Mouse (Mus musculus): ENCODE measurements around the gene Abcb9. TPM values are rescaled to one million over a fixed set of nuclear protein-coding genes. Genes with fewer than 3 reads are reported as not detected.

Gene Abcb9
- total and polyA plus RNA-seq, 2 experiments from 2014 or later: 19.7 to 25.0 TPM

GRCm38 (mm10) chr5:124050095-124051050 lies 45.2 kb downstream of the Abcb9 start:
- Histone ChIP-seq H3K4me1 (ENCODE audit: insufficient read depth) (peaks cover 2% of the 10 kb centered on the region; the same call in 1 of the 2 replicates), H3K9me3 (ENCODE audit: low read length) (no peaks in the 10 kb centered on the region), H3K27me3 (ENCODE audit: insufficient read depth, low read length) (no peaks in the 10 kb centered on the region), H3K27ac (ENCODE audit: low read depth, low read length) (0 out of 2 replicates have a peak overlapping the region, but pooled peaks have one; percentile 22), H3K36me3 (ENCODE audit: insufficient read depth) (no peaks in the 10 kb centered on the region), H3K4me2 (ENCODE audit: low read depth) (no peak overlapping the region), H3K4me3 (ENCODE audit: low read depth, low read length) (no peak overlapping the region), H3K9ac (no peak overlapping the region)
- whole genome bisulfite sequencing: 70% methylated on average over 14 of the region's 14 CpGs
- DNase-seq: no peak
- TF ChIP-seq CTCF (IDR thresholded peaks at IDR 0.05; ENCODE audit: low read depth): no peak
- no peak for ATAC-seq

- no peaks in the 10 kb centered on the region for H3K27me3 ChIP-seq (ENCODE audit: insufficient read depth, low read length)
- H3K4me3 ChIP-seq (ENCODE audit: low read depth, low read length): no peak overlapping the region
- H3K4me1 ChIP-seq (ENCODE audit: insufficient read depth): peaks cover 6% of the 10 kb centered on the region; the same call in 1 of the 2 replicates
- ATAC-seq: no peak
- H3K36me3 ChIP-seq (ENCODE audit: insufficient read depth): no peaks in the 10 kb centered on the region
- no peak overlapping the region for H3K9ac ChIP-seq
- no peak overlapping the region for H3K4me2 ChIP-seq (ENCODE audit: low read depth)
- no peaks in the 10 kb centered on the region for H3K9me3 ChIP-seq (ENCODE audit: low read length)
- no peak for DNase-seq
- 0 out of 2 replicates have a peak overlapping the region, but pooled peaks have one; percentile 22 for H3K27ac ChIP-seq (ENCODE audit: low read depth, low read length)
- 68% methylated on average over 15 of the region's 15 CpGs for WGBS
- no peak for TF ChIP-seq CTCF (IDR thresholded peaks at IDR 0.05; ENCODE audit: low read depth)
These were observed 46.2 kb downstream of the Abcb9 start for GRCm38 (mm10) chr5:124049249-124050045.

- peaks cover 9% of the 10 kb centered on the region; the same call in 1 of the 2 replicates for H3K4me1 ChIP-seq (ENCODE audit: insufficient read depth)
- ATAC-seq (no peak), DNase-seq (no peak)
- H3K27ac ChIP-seq (ENCODE audit: low read depth, low read length): no peak overlapping the region
- no peak overlapping the region for H3K4me3 ChIP-seq (ENCODE audit: low read depth, low read length)
- no peak overlapping the region for H3K9ac ChIP-seq
- H3K36me3 ChIP-seq (ENCODE audit: insufficient read depth): no peaks in the 10 kb centered on the region
- WGBS: 81% methylated on average over 7 of the region's 7 CpGs
- H3K4me2 ChIP-seq (ENCODE audit: low read depth): no peak overlapping the region
- no peaks in the 10 kb centered on the region for H3K27me3 ChIP-seq (ENCODE audit: insufficient read depth, low read length)
- no peak for TF ChIP-seq CTCF (IDR thresholded peaks at IDR 0.05; ENCODE audit: low read depth)
- no peaks in the 10 kb centered on the region for H3K9me3 ChIP-seq (ENCODE audit: low read length)
These were observed 48.7 kb downstream of the Abcb9 start for GRCm38 (mm10) chr5:124046741-124047401.

GRCm38 (mm10) chr5:124045453-124046010 lies 50.1 kb downstream of the Abcb9 start:
- H3K27me3 ChIP-seq (ENCODE audit: insufficient read depth, low read length): no peaks in the 10 kb centered on the region
- H3K4me3 ChIP-seq (ENCODE audit: low read depth, low read length): no peak overlapping the region
- ATAC-seq: peak; percentile 16; the same call in 1 of the 2 replicates
- H3K4me2 ChIP-seq (ENCODE audit: low read depth): no peak overlapping the region
- peak; percentile 68 for DNase-seq
- peak overlapping the region; percentile 75 for H3K27ac ChIP-seq (ENCODE audit: low read depth, low read length)
- no peaks in the 10 kb centered on the region for H3K9me3 ChIP-seq (ENCODE audit: low read length)
- no peak for TF ChIP-seq CTCF (IDR thresholded peaks at IDR 0.05; ENCODE audit: low read depth)
- peaks cover 9% of the 10 kb centered on the region; the same call in 1 of the 2 replicates for H3K4me1 ChIP-seq (ENCODE audit: insufficient read depth)
- H3K9ac ChIP-seq: no peak overlapping the region
- H3K36me3 ChIP-seq (ENCODE audit: insufficient read depth): no peaks in the 10 kb centered on the region
- 21% methylated on average over 11 of the region's 11 CpGs for WGBS

GRCm38 (mm10) chr5:124043999-124044398 lies 51.6 kb downstream of the Abcb9 start:
- no peaks in the 10 kb centered on the region for H3K36me3 ChIP-seq (ENCODE audit: insufficient read depth)
- no peak overlapping the region for H3K4me3 ChIP-seq (ENCODE audit: low read depth, low read length)
- no peak overlapping the region for H3K4me2 ChIP-seq (ENCODE audit: low read depth)
- no peaks in the 10 kb centered on the region for H3K27me3 ChIP-seq (ENCODE audit: insufficient read depth, low read length)
- DNase-seq (no peak), ATAC-seq (peak; percentile 33; the same call in 1 of the 2 replicates)
- H3K9ac ChIP-seq: no peak overlapping the region
- peaks cover 9% of the 10 kb centered on the region; the same call in 1 of the 2 replicates for H3K4me1 ChIP-seq (ENCODE audit: insufficient read depth)
- H3K9me3 ChIP-seq (ENCODE audit: low read length): no peaks in the 10 kb centered on the region
- 37% methylated on average over 5 of the region's 5 CpGs for WGBS
- H3K27ac ChIP-seq (ENCODE audit: low read depth, low read length): peak overlapping the region; percentile 85
- TF ChIP-seq CTCF (IDR thresholded peaks at IDR 0.05; ENCODE audit: low read depth): peak; percentile 43
